Mouse (Mus musculus) right cerebral cortex, adult 18-20 months (tissue): ENCODE measurements at regions not wholly inside any gene's neighbourhood (a gene's known extent, or its start where the extent isn't known, plus 50 kb on each side); places are given as distances from the start of the nearest gene placed in this dataset.

ENCODE experiments used
- DNase-seq: peaks from one replicate; pipeline ENCODE4 v3.0.0; 2022; ENCODE audit warnings: mixed read lengths

- no peak for DNase-seq
These were observed 79.8 kb upstream of the Sertad2 start for GRCm38 (mm10) chr11:20463173-20463681.

GRCm38 (mm10) chr11:20464564-20464963 lies 78.5 kb upstream of the Sertad2 start:
- DNase-seq, result no peak

DNA sequence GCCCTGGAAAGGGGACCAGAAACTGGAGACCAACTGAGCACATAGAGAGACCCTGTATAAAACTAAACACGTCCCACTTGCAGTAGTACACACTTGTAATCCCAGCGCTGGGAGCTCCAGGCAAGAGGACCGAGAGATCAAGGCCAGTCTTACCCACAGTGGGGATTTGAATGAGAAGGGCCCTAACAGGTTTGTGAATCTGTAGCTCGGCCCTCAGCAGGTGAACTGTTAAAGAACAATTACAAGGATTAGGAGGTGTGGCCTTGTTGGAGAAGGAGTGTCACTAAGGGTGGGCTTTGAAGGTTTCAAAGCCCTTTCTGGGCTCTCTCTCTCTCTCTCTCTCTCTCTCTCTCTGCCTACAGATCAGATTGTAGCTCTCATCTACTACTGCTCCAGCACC lies 76.5 kb upstream of the Sertad2 start:
- no peak for DNase-seq

- DNase-seq, result no peak
These were observed 74.6 kb upstream of the Sertad2 start for GRCm38 (mm10) chr11:20468319-20469018.

GRCm38 (mm10) chr11:20469368-20469767 lies 73.7 kb upstream of the Sertad2 start:
- DNase-seq, result no peak

GRCm38 (mm10) chr11:20470396-20470795 lies 72.7 kb upstream of the Sertad2 start:
- no peak for DNase-seq

- DNase-seq, result no peak
These were observed 70.7 kb upstream of the Sertad2 start for GRCm38 (mm10) chr11:20472336-20472735.

- DNase-seq, result no peak
These were observed 67.4 kb upstream of the Sertad2 start for GRCm38 (mm10) chr11:20475629-20476028.

DNA sequence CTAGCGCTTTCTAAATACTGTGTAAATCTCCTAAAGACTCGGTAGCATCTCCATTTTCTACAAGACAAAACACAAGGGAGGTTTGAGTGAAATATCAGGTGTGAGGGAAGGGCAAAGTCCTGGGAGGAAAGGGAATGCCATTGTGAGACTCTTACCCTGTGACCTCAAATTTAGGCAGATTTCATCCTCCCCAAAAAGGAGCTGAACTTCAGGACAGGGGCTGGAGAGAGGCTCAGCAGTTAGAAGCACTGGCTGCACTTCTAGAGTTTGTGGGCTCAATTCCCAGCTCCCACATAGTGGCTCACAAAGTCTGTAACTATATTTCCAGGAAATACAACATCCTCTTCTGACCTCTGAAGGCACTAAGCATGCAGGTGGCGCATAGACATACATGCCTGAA lies 66.6 kb upstream of the Sertad2 start:
- no peak for DNase-seq

GRCm38 (mm10) chr11:20477183-20478037 lies 65.6 kb upstream of the Sertad2 start:
- peak; percentile 39 for DNase-seq

GRCm38 (mm10) chr11:20480632-20481031 lies 62.4 kb upstream of the Sertad2 start:
- DNase-seq, result no peak

GRCm38 (mm10) chr11:20485371-20485770 lies 57.7 kb upstream of the Sertad2 start:
- DNase-seq, result no peak
